Mouse (Mus musculus) CD4-positive helper T cell, adult 2 months (primary cell): ENCODE data around the gene Hdgf.

Experiments
- DNase-seq: peaks from one replicate; pipeline ENCODE4 v3.0.0-alpha.2; 2012; ENCODE audit warnings: low read depth, missing footprints, low spot score

Gene Hdgf

GRCm38 (mm10) chr3:87945781-87946540 lies 39.8 kb downstream of the Hdgf start:
- no peak for DNase-seq

GRCm38 (mm10) chr3:87946541-87946860 lies 40.4 kb downstream of the Hdgf start:
- no peak for DNase-seq

GRCm38 (mm10) chr3:87947056-87947810 lies 41.1 kb downstream of the Hdgf start:
- DNase-seq: peak; percentile 39

GRCm38 (mm10) chr3:87947811-87948199 lies 41.7 kb downstream of the Hdgf start:
- no peak for DNase-seq

GRCm38 (mm10) chr3:87948378-87949265 lies 42.5 kb downstream of the Hdgf start, which contains the start of gene Crabp2:
Gene Crabp2, plus strand, starts transcription at chr3:87948666.
- peak; percentile 35 for DNase-seq

GRCm38 (mm10) chr3:87949266-87949954 lies 43.3 kb downstream of the Hdgf start:
- DNase-seq: no peak

GRCm38 (mm10) chr3:87949955-87950515 lies 43.9 kb downstream of the Hdgf start:
- no peak for DNase-seq

GRCm38 (mm10) chr3:87951946-87952345 lies 45.8 kb downstream of the Hdgf start:
- DNase-seq: no peak

- no peak for DNase-seq
Measured at GRCm38 (mm10) chr3:87952440-87952839, 46.3 kb downstream of the Hdgf start.

- no peak for DNase-seq
Measured at GRCm38 (mm10) chr3:87958056-87958455, 51.9 kb downstream of the Hdgf start.

- DNase-seq: no peak
Measured at GRCm38 (mm10) chr3:87958476-87958875, 52.4 kb downstream of the Hdgf start.

GRCm38 (mm10) chr3:87958967-87959366 lies 52.8 kb downstream of the Hdgf start:
- no peak for DNase-seq

- no peak for DNase-seq
Measured at GRCm38 (mm10) chr3:87959371-87959770, 53.2 kb downstream of the Hdgf start.

- DNase-seq: no peak
Measured at GRCm38 (mm10) chr3:87960191-87960585, 54.1 kb downstream of the Hdgf start.

GRCm38 (mm10) chr3:87960586-87961191 lies 54.6 kb downstream of the Hdgf start:
- peak; percentile 81 for DNase-seq
